Mouse (Mus musculus) brain, adult 10 weeks (tissue): ENCODE data around the gene Glipr2. TPM values are rescaled to one million over a fixed set of nuclear protein-coding genes. Genes with fewer than 3 reads are reported as not detected.

Experiments used
- polyA plus RNA-seq: library from polyadenylated mRNA; stranded (reverse); fragments of 350-450 nt; fragmentation: Illumina TruSeq; extraction: RNeasy Lipid Tissue Mini Kit (QIAGEN cat#74804); gene quantifications from one replicate; pipeline ENCODE4 v1.2.3, GENCODE M21; 2015; ENCODE audit warnings: low read depth, low replicate concordance

Glipr2 gene
- 4.0 TPM for polyA plus RNA-seq

DNA sequence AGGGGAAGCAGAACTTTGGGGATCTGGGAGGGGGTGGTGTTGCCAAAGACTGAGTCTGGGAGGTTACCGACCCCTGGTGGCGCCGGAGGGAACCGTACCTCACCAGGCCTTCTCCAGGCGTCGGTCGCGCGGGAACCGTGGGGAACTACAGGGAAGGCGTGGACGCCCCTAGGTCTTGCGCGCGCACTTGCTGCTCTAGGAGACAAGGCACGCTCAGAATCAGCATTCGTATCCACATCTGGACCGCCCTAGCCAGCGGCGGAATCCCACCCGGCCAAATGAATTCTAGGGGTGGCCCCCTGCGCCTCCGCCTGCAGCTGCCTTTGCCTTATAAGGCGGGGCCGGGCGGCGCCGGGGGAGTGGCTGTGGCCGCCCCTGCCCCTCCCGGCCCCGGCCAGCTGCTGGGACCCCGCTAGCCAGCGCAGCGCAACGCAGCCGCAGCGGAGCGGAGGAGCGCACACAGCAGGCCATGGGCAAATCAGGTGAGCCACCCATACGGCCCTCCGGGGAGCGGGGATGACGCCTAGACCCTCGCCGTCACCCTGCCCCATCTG is at the start of gene Glipr2:
Gene Glipr2 (plus strand): TSS at position 110 of the 554 bp plus-strand sequence.

GRCm38 (mm10) chr4:43983181-43983580 is 26.0 kb downstream of the Glipr2 start, which contains the start of gene Ccin:
Gene Ccin, plus strand, starts transcription at chr4:43983483.

DNA sequence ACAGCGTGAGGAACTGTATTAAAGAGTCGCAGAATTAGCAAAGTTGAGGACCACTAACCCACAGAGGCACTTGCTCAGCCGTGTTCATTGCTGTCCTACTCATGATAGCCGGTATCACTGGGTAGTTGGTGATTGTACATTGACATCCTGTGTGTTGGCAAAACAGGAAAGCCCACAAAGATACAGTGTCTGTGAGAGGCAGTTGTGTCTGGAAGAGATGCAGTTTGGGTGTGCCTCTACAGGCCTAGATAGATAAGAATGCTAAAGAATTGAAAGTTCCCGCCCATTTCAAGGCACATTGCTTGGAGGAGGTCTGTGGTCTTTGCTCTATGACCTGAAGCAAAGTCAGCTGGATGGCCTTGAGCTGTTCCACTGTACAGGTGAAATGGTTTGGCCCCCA is 46.9 kb downstream of the Glipr2 start, which contains the start of gene Clta:
Gene Clta (plus strand): TSS at position 327 of the 400 bp plus-strand sequence.

Other genes with a start within 250 kb of the Glipr2 start
- not detected for gene Olfr71, start 247.1 kb upstream of the Glipr2 start, polyA plus RNA-seq
- 2.0 TPM for gene Hrct1, start 230.2 kb upstream of the Glipr2 start, polyA plus RNA-seq
- 1.3 TPM for gene Spaar, start 227.4 kb upstream of the Glipr2 start, polyA plus RNA-seq
- not detected for gene Olfr159, start 186.4 kb upstream of the Glipr2 start, polyA plus RNA-seq
- gene Olfr156, start 133.5 kb upstream of the Glipr2 start, polyA plus RNA-seq = not detected
- not detected for gene Olfr157, start 117.2 kb upstream of the Glipr2 start, polyA plus RNA-seq
- gene Olfr155, start 105.8 kb upstream of the Glipr2 start, polyA plus RNA-seq = not detected
- 5.6 TPM for gene Reck, start 81.9 kb upstream of the Glipr2 start, polyA plus RNA-seq
- not detected for gene Ccin, start 26.1 kb downstream of the Glipr2 start, polyA plus RNA-seq
- 398 TPM for gene Clta, start 47.1 kb downstream of the Glipr2 start, polyA plus RNA-seq
- gene Gne, start 126.8 kb downstream of the Glipr2 start, polyA plus RNA-seq = 22.7 TPM